Mouse (Mus musculus) midbrain, embryonic 12.5 days (tissue): ENCODE results near the gene Matk. TPM values are rescaled to one million over a fixed set of nuclear protein-coding genes. Genes with fewer than 3 reads are reported as not detected.
A peak's percentile ranks its signal among the peaks of the same experiment; 100 is the strongest.

Experiments used
- ATAC-seq: fragments of 200-750 bp; cut with Nextera tagmentation; 2 replicates; pipeline ENCODE4 v1.8.0; 2017; ENCODE audit warnings: low read depth, moderate TSS enrichment, moderate library complexity; ENCODE audit not compliant: low FRiP score
- H3K27ac ChIP-seq: fragments of 300-500 bp; sonication (generic); replicated peaks from 2 replicates; pipeline ENCODE4 v1.5.1; 2016; ENCODE audit warnings: mild to moderate bottlenecking
- H3K27me3 ChIP-seq: fragments of 300-500 bp; sonication (generic); 2 replicates; pipeline ENCODE4 v1.6.1; 2016; ENCODE audit warnings: mild to moderate bottlenecking
- H3K36me3 ChIP-seq: fragments of 300-500 bp; sonication (generic); 2 replicates; pipeline ENCODE4 v1.6.1; 2016
- H3K4me1 ChIP-seq: fragments of 300-500 bp; sonication (generic); 2 replicates; pipeline ENCODE4 v1.6.1; 2016
- H3K4me2 ChIP-seq: fragments of 300-500 bp; sonication (generic); replicated peaks from 2 replicates; pipeline ENCODE4 v1.6.1; 2016; ENCODE audit warnings: mild to moderate bottlenecking, moderate library complexity
- H3K4me3 ChIP-seq: fragments of 300-500 bp; sonication (generic); 2 replicates; pipeline ENCODE4 v1.5.1; 2016; ENCODE audit warnings: mild to moderate bottlenecking
- H3K9ac ChIP-seq: fragments of 300-500 bp; sonication (generic); replicated peaks from 2 replicates; pipeline ENCODE4 v1.6.1; 2016; ENCODE audit warnings: mild to moderate bottlenecking, moderate library complexity
- H3K9me3 ChIP-seq: fragments of 300-500 bp; sonication (generic); 2 replicates; pipeline ENCODE4 v1.6.1; 2016; ENCODE audit warnings: mild to moderate bottlenecking
- WGBS: fragments of 180-500 bp; shearing (Covaris S2); methylation state at CpG from one replicate; pipeline ENCODE4 v1.1.7; 2016; 5-methylcytosine and 5-hydroxymethylcytosine counted together
- polyA plus RNA-seq: library from polyadenylated mRNA; unstranded; fragments of >200 nt; fragmentation: Nextera tagmentation; extraction: Ambion mirVana; gene quantifications from 2 replicates; pipeline ENCODE4 v1.2.1, GENCODE M21; 2016

Matk gene
- polyA plus RNA-seq, 1 experiment from 2014 or later = 5.0 TPM

DNA sequence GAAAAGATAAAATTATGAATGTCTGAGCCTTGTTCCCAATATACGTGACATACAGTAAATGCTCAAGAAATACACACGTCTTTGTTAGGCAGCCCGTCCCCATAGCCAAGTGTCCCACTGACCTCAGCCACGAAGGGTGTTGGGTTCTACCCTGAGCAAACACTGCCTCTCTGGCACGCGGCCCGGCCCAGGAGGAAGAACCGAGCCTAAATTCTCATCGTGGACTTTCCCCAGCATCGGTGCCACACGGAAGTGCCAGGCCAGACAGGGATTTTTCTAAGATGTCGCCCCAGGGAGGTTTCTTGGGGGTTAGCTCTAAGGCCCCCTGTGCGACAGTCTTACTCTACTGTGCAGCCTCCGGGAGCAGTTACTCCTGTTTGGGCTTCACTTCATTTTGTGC, 37.1 kb downstream of the Matk start:
- WGBS = 64% methylated on average over 14 of the region's 14 CpGs
- no peak overlapping the region for H3K4me2 ChIP-seq
- H3K27ac ChIP-seq = no peak overlapping the region
- H3K9ac ChIP-seq = 0 out of 2 replicates have a peak overlapping the region, but pooled peaks have one; percentile 15
- H3K4me1 ChIP-seq = peaks cover 28% of the 10 kb centered on the region
- H3K27me3 ChIP-seq = peaks cover 47% of the 10 kb centered on the region
- no peak overlapping the region for H3K4me3 ChIP-seq
- H3K36me3 ChIP-seq = no peaks in the 10 kb centered on the region
- H3K9me3 ChIP-seq = no peaks in the 10 kb centered on the region
- no peak for ATAC-seq

DNA sequence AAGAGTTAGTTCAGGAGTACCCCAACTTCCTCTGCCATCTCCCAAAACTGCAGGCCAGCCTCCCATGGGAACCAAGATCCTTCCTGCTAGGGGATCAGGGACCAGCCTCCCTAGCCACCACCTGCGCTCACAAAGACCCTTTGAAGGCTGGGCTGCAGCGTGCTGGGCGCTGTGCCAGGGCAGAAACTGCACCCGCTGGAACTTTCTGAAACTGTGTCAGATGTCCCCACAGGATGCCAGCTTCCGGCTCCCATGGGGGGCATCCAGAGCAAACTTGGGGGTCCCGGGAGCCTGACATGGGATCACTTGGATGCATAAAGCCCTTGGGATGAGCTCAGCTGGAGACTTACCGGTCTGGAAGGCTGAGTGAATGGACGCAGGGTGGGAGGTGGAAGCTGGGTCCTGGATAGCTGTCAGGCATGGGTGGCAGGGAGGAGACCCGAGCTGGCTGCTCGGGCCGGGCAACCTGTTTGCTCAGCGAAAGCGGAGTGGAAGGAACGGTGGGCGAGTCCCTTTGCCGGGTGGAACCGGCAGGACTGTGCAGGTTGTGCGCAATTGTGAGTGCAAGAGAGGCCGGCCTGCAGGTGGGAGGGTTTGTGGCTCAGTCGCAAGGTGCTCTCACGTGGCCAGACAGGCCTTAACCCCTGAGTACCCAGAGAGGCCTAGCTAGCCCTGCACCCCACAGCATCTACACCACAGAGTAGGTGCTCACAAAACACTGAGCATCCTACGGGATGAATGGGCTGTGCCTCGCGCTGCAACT, 38.1 kb downstream of the Matk start:
- no peak overlapping the region for H3K27ac ChIP-seq
- peaks cover 39% of the 10 kb centered on the region for H3K27me3 ChIP-seq
- 15% methylated on average over 24 of the region's 24 CpGs for WGBS
- H3K4me2 ChIP-seq = no peak overlapping the region
- no peaks in the 10 kb centered on the region for H3K9me3 ChIP-seq
- no peaks in the 10 kb centered on the region for H3K36me3 ChIP-seq
- H3K4me3 ChIP-seq = no peak overlapping the region
- no peak overlapping the region; the same call in 1 of the 2 replicates for H3K9ac ChIP-seq
- peaks cover 34% of the 10 kb centered on the region for H3K4me1 ChIP-seq
- ATAC-seq = no peak

DNA sequence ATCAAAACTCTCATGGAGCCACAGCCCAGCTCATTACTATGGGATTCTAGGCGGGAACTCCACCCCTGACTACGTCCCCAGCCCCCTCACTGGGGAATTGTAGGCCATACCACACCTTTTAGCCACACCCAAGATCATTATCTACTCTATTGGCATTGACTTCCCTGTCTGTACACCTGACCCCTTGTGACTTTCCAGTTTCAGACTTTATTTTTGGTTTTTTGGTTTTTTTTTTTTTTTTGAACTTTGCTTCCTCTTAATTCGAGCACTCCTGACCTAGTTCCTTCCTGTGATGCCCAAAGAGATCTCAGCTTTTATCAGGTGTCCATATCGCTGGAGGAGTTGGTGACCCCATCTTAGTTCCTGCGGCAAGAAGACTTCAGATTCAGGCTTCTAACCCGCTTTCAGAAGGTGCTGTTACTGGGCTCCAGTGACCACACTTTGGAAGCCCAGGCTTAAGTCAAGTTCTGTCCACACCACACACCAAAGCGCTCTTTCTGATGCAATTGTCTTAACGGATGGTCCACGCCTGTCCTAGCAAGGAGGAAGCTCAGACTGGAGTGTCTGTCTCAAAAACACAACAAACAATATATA, 38.9 kb downstream of the Matk start, which contains the start of gene Tjp3:
Gene Tjp3, minus strand, starts transcription at position 71 of the 594 bp plus-strand sequence.
- Histone ChIP-seq H3K9ac (no peak within 1 kb of the TSS; the same call in 1 of the 2 replicates), H3K4me1 (peaks cover 34% of the 10 kb centered on the region), H3K27ac (no peak within 1 kb of the TSS), H3K4me2 (no peak within 1 kb of the TSS), H3K27me3 (peaks cover 39% of the 10 kb centered on the region), H3K4me3 (0 out of 2 replicates have a peak within 1 kb of the TSS, but pooled peaks have one; percentile 88), H3K36me3 (no peaks in the 10 kb centered on the region), H3K9me3 (no peaks in the 10 kb centered on the region)
- ATAC-seq = no peak
- 73% methylated on average over 9 of the region's 9 CpGs for WGBS

DNA sequence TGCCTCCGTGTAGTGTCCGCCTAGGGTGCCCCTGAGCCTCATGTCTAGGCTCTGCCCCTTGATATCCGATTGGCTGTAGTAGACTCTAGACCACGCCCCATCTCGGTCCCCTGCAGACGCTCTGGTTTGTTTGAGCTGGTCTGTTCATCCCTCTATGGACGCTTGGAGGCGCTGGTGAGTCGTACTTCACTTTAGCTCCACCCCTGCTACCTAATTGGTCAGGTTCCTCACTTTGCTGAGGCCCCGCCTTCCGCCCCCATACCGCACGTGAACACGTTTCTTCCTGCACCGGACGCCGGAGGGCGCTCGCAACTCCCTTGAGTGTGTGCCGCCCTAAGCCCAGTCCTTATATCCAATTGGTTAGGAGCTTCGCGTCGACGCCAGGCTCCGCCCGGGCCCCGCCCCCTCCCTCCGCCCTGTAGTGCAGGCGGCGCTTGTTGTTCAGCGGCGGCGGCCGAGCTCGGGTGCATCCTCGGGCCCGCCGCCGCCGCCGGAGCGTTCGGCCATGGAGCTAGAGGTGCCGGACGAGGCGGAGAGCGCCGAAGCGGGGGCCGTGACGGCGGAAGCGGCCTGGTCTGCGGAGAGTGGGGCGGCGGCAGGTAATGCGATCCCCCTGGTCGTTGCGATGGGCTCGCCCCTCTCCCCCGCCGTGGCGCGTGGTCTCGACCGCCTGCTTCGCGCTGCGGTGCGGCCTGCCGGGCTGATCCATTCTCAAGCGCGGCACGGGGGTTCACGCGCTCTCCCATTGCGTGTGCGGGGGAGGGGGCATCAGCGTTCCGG, 40.0 kb downstream of the Matk start, which contains the start of gene Pip5k1c:
Gene Pip5k1c, plus strand, starts transcription at position 410 of the 780 bp plus-strand sequence.
- Histone ChIP-seq H3K27ac (peak within 1 kb of the TSS; percentile 86), H3K4me1 (peaks cover 35% of the 10 kb centered on the region), H3K4me3 (peak within 1 kb of the TSS; percentile 88), H3K27me3 (peaks cover 35% of the 10 kb centered on the region), H3K9me3 (no peaks in the 10 kb centered on the region), H3K4me2 (peak within 1 kb of the TSS; percentile 93), H3K9ac (peak within 1 kb of the TSS; percentile 89), H3K36me3 (no peaks in the 10 kb centered on the region)
- under 1% methylated on average over 70 of the region's 80 CpGs for WGBS
- ATAC-seq = peak; percentile 94

DNA sequence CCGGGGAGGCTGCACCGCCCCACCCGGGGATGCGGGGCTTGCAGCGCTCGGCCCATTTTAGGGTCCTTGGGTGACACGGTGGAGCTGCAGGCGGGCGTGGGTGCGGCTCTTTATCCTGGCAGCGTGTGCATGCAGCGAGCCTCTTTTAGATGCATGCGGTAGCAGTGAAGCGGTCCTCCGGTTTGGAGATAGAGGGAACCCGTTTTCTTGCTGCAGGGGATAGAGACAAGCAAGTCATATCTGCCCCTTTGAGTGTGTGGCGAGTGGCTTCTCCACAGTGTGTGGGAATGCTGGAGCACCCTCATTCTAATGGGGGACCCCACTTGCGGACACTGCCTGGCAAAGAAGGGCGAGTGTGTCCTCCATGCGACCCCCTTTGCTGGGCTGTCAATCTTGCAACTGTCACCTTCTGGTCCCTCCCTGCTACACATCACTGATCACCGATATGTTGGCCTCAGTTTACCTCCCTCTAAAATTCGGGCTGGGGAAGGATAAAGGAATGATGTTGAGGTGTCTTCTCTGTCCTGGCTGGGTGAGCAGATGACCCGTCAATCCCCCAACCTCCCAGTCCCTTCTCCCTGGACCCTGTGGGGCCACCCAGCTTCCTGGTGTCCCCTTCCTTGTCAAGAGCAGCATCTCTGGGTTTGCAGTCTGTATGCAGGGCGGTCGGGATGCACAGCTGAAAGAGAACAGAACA, 40.7 kb downstream of the Matk start:
- Histone ChIP-seq H3K27me3 (peaks cover 28% of the 10 kb centered on the region), H3K4me1 (peaks cover 35% of the 10 kb centered on the region), H3K4me2 (peak overlapping the region; percentile 93), H3K9ac (peak overlapping the region; percentile 89), H3K36me3 (no peaks in the 10 kb centered on the region), H3K27ac (peak overlapping the region; percentile 86), H3K4me3 (peak overlapping the region; percentile 88), H3K9me3 (no peaks in the 10 kb centered on the region)
- WGBS = 3% methylated on average over 25 of the region's 25 CpGs
- ATAC-seq = no peak; the same call in 1 of the 2 replicates

DNA sequence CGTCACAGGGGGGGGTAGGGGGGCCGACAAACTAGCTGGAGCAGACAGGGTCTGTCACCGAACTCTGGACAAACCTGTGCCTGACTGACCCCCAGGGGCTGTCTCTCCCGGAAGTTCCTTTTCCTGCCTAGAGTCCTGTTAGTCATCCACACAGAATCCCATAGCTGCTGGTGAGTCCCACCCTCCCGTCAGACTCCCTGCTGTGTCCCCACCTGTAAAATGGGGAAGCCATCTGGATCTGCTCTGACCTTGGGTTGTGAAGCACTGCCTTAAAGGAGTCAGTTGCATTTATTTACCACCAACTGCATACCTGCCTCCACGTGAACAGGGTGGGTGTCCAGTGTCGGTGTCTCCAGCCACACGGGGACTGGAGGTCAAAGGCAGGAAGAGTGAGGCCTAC, 41.7 kb downstream of the Matk start:
- no peaks in the 10 kb centered on the region for H3K36me3 ChIP-seq
- ATAC-seq = no peak
- H3K27me3 ChIP-seq = peaks cover 24% of the 10 kb centered on the region
- H3K4me3 ChIP-seq = peak overlapping the region; percentile 88
- peak overlapping the region; percentile 93 for H3K4me2 ChIP-seq
- H3K4me1 ChIP-seq = peaks cover 35% of the 10 kb centered on the region
- no peak overlapping the region for H3K27ac ChIP-seq
- no peaks in the 10 kb centered on the region for H3K9me3 ChIP-seq
- H3K9ac ChIP-seq = peak overlapping the region; percentile 89
- WGBS = 75% methylated on average over 8 of the region's 8 CpGs

DNA sequence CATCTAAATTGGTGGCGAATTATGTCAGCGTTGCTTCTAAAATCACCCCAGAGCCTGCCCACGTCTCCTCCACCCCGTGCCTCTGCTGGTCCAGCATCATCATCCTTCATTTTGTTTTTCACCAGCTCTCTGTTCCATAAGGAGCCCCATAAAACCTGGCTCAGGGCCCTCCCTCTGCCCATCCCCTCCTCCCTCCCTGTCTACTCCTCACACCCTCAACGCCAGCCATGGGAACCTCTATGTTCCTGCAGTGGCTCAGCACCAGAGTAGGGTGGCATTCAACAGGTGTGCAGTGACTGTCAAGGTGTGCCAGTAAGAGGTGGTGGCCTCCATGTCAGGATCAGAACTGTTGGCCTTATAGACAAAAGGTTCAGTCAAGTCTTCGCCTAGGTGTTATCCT, 42.5 kb downstream of the Matk start:
- H3K4me1 ChIP-seq = peaks cover 35% of the 10 kb centered on the region
- WGBS = 95% methylated on average over 6 of the region's 6 CpGs
- no peaks in the 10 kb centered on the region for H3K9me3 ChIP-seq
- peaks cover 16% of the 10 kb centered on the region for H3K27me3 ChIP-seq
- ATAC-seq = no peak
- H3K4me3 ChIP-seq = no peak overlapping the region; the same call in 1 of the 2 replicates
- H3K4me2 ChIP-seq = no peak overlapping the region
- 0 out of 2 replicates have a peak overlapping the region, but pooled peaks have one; percentile 12 for H3K27ac ChIP-seq
- no peaks in the 10 kb centered on the region for H3K36me3 ChIP-seq
- H3K9ac ChIP-seq = no peak overlapping the region

DNA sequence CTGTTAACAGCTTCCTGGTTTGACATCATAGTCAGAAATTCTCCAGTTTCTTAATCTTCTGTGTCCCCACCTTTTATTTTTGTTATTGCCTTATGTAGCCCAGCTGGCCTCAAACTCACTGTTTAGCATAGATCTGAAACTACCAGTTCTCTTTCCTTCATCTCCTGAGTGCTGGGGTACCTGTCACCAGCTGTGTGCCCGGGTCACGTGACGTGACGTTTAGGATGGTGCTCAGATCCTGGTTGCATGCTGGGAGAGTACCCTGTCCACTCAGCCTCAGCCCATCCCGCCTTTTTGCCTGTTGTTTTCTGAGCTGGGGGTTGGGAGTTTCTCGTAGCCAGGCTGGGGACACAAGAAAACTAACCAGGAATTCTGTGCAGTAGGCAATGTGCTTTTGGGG, 44.5 kb downstream of the Matk start:
- Histone ChIP-seq H3K27ac (no peak overlapping the region), H3K9ac (no peak overlapping the region), H3K27me3 (no peaks in the 10 kb centered on the region), H3K4me1 (peaks cover 35% of the 10 kb centered on the region), H3K36me3 (no peaks in the 10 kb centered on the region), H3K4me3 (no peak overlapping the region), H3K9me3 (no peaks in the 10 kb centered on the region), H3K4me2 (no peak overlapping the region)
- WGBS = 86% methylated on average over 6 of the region's 6 CpGs
- ATAC-seq = no peak

DNA sequence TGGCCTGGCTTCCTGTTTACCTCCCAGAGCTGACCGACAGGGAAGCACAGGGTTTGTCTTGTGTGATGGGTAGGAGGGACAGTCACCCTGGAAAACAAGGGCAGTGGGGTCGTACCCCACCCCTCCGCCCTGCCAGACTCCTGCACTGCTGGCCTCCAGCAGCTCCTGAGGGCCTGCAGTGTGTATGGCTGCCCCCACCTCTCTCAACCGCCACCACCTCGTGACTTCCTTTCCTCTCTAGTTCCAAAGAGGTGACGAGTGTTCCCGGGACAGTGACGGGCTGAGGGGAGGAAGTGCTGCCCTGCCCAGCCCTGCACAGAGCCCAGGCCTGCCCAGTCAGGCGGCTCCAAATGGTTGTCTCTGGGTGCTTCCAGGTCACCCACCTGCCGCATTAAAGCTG, 45.1 kb downstream of the Matk start:
- peaks cover 40% of the 10 kb centered on the region for H3K4me1 ChIP-seq
- H3K27ac ChIP-seq = no peak overlapping the region
- no peaks in the 10 kb centered on the region for H3K27me3 ChIP-seq

DNA sequence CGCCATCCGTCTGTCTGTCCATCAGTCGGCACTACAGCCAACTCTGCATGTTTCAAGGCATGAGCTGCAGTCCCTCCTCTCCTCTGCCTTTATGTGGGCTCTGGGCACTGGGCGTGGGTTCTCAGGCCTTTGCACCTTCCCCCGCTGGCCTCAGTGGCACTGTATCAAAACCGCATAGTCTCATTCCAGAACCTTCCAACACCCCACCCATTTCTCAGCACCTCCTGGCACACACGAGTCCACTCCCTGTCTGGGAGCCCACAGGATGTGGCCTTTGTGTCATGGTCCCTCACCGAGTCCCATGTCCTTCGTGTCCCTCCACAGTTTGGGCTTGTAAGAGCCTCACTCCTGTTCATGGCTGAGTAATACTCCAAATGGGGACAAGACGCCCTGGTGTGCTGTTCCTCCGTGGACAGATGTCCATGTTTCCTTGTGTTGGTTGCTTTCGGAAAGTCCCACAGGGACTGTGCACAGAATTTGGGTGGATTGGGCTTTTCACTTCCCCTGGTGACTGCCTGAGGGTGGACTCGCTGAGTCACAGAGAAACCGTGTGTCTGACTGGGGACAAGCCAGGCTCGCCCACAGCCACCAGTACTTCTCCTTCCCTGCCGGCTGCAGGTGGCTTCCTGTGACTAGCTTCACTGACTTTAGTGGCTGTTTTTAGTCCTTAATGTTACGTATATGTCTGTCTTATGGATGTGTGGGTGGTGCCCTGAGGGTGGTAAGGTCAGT, 45.8 kb downstream of the Matk start:
- ATAC-seq = no peak

More for the DNA sequence above, 45.1 kb downstream of the Matk start:
- Histone ChIP-seq H3K36me3 (no peaks in the 10 kb centered on the region), H3K4me2 (no peak overlapping the region), H3K9me3 (no peaks in the 10 kb centered on the region), H3K4me3 (no peak overlapping the region), H3K9ac (no peak overlapping the region)
- no peak for ATAC-seq
- 80% methylated on average over 10 of the region's 10 CpGs for WGBS

More for the DNA sequence above, 45.8 kb downstream of the Matk start:
- Histone ChIP-seq H3K27ac (no peak overlapping the region), H3K9me3 (no peaks in the 10 kb centered on the region), H3K27me3 (no peaks in the 10 kb centered on the region), H3K4me2 (no peak overlapping the region), H3K4me3 (no peak overlapping the region), H3K9ac (no peak overlapping the region), H3K36me3 (no peaks in the 10 kb centered on the region), H3K4me1 (peaks cover 44% of the 10 kb centered on the region)
- 94% methylated on average over 17 of the region's 17 CpGs for WGBS
